Comparison of ENCODE assay signal across 8 mouse cellular contexts in the genomic region with DNA sequence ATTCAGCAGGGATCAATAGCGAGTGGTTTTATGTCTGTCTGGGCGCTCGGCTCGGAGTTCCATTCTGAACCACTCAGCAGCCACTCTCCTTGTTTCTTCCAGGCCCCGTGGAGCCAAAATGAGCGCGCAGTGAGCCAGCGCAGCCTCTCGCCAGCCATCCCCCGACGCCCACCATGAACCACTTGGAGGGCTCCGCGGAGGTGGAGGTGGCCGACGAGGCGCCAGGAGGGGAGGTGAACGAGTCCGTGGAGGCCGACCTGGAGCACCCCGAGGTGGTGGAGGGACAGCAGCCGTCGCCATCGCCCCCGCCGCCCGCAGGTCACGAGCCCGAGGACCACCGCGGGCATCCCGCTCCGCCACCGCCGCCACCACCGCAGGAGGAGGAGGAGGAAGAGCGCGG.
A peak's percentile ranks its signal among the peaks of the same experiment; 100 is the strongest.
DNase-seq lines count a peak whose midpoint lies in the region; ATAC-seq and TF ChIP-seq lines count a peak whose summit lies in the region.

No protein-coding gene starts in this region.

- ATAC-seq in lung, embryonic 15.5 days (ENCODE audit: borderline replicate concordance, extremely low read depth, low FRiP score, low TSS enrichment), result peak; percentile 28; the same call in 1 of the 2 replicates
- ATAC-seq in limb, embryonic 14.5 days (ENCODE audit: low FRiP score, low read depth), result no peak

- H3K9me3 ChIP-seq in lung, embryonic 15.5 days, result no peaks in the 10 kb centered on the region
- no peaks in the 10 kb centered on the region for H3K9me3 ChIP-seq in limb, embryonic 14.5 days (ENCODE audit: control insufficient read depth, low read length)

- TF ChIP-seq CTCF in testis, adult 2 months (IDR thresholded peaks at IDR 0.05; ENCODE audit: control insufficient read depth, insufficient read depth, insufficient replicate concordance, low read depth, low read length), result no peak
- TF ChIP-seq CTCF in cerebellum, adult 2 months (IDR thresholded peaks at IDR 0.05; ENCODE audit: borderline replicate concordance, insufficient read depth, low read depth, low read length), result no peak

- peak overlapping the region; percentile 43 for H3K4me3 ChIP-seq in lung, embryonic 15.5 days
- H3K4me3 ChIP-seq in limb, embryonic 14.5 days (replicated peaks; ENCODE audit: low read length), result peak overlapping the region; percentile 43
- H3K4me3 ChIP-seq in testis, adult 2 months (ENCODE audit: control insufficient read depth, low read depth, low read length), result peak overlapping the region; percentile 82
- H3K4me3 ChIP-seq in cerebellum, adult 2 months (replicated peaks; ENCODE audit: insufficient read depth, low read depth, low read length), result no peak overlapping the region

- H3K36me3 ChIP-seq in lung, embryonic 15.5 days, result no peaks in the 10 kb centered on the region
- H3K36me3 ChIP-seq in limb, embryonic 14.5 days (ENCODE audit: control insufficient read depth, insufficient read depth, low read length), result no peaks in the 10 kb centered on the region
- H3K36me3 ChIP-seq in testis, adult 2 months (ENCODE audit: control insufficient read depth, insufficient read depth, low read length), result no peaks in the 10 kb centered on the region; the same call in 1 of the 2 replicates

- no peak overlapping the region for H3K27ac ChIP-seq in lung, embryonic 15.5 days
- no peak overlapping the region for H3K27ac ChIP-seq in limb, embryonic 14.5 days (replicated peaks; ENCODE audit: low read depth, low read length)
- peak overlapping the region; percentile 84 for H3K27ac ChIP-seq in testis, adult 2 months (ENCODE audit: control insufficient read depth, insufficient read depth, low read depth, low read length)
- H3K27ac ChIP-seq in cerebellum, adult 2 months (ENCODE audit: insufficient read depth, low read length), result no peak overlapping the region

- peak; percentile 44 to 51 for DNase-seq in cerebellum, postnatal 10 days
- DNase-seq in cerebellum, adult 9-10 months, result no peak
- no peak for DNase-seq in lung, postnatal 36 days
- no peak for DNase-seq in limb, embryonic 14.5 days (ENCODE audit: low spot score)
- DNase-seq in cerebellum, adult 2 months, result no peak
- no peak for DNase-seq in T-cell, adult 2 months (ENCODE audit: low spot score)

- peaks cover 11% of the 10 kb centered on the region; the same call in 1 of the 2 replicates for H3K4me1 ChIP-seq in lung, embryonic 15.5 days
- H3K4me1 ChIP-seq in limb, embryonic 14.5 days (ENCODE audit: control insufficient read depth, insufficient read depth, low read length), result no peaks in the 10 kb centered on the region
- peaks cover 21% of the 10 kb centered on the region for H3K4me1 ChIP-seq in testis, adult 2 months (ENCODE audit: control insufficient read depth, insufficient read depth, low read length)
- peaks cover 12% of the 10 kb centered on the region; the same call in 1 of the 2 replicates for H3K4me1 ChIP-seq in cerebellum, adult 2 months (ENCODE audit: control insufficient read depth, insufficient read depth, low read length)

- no peak overlapping the region for H3K9ac ChIP-seq in lung, embryonic 15.5 days
- 0 out of 2 replicates have a peak overlapping the region, but pooled peaks have one; percentile 31 for H3K9ac ChIP-seq in limb, embryonic 14.5 days (ENCODE audit: low read depth, low read length, severe bottlenecking)

- WGBS in lung, embryonic 15.5 days, result 25% methylated on average over 37 of the region's 37 CpGs
- WGBS in limb, embryonic 14.5 days, result 36% methylated on average over 17 of the region's 37 CpGs
- 73% methylated on average over 37 of the region's 37 CpGs for whole genome bisulfite sequencing in cerebellum, adult 2 months

- peak overlapping the region; percentile 76 for H3K4me2 ChIP-seq in lung, embryonic 15.5 days
- peak overlapping the region; percentile 61 for H3K4me2 ChIP-seq in limb, embryonic 14.5 days (replicated peaks; ENCODE audit: low read depth, low read length, severe bottlenecking)

- no peak for TF ChIP-seq POLR2A in limb, embryonic 14.5 days (IDR thresholded peaks at IDR 0.05; ENCODE audit: borderline replicate concordance, extremely low read depth, insufficient read depth, insufficient read length)
- TF ChIP-seq POLR2A in testis, adult 2 months (IDR thresholded peaks at IDR 0.05; ENCODE audit: control insufficient read depth, low read depth, low read length), result no peak
- no peak for TF ChIP-seq POLR2A in cerebellum, adult 2 months (IDR thresholded peaks at IDR 0.05; ENCODE audit: borderline replicate concordance, insufficient read depth, low read length)

- H3K27me3 ChIP-seq in lung, embryonic 15.5 days, result peaks cover 49% of the 10 kb centered on the region
- H3K27me3 ChIP-seq in limb, embryonic 14.5 days (ENCODE audit: control insufficient read depth, insufficient read depth, low read length), result peaks cover 40% of the 10 kb centered on the region
- no peaks in the 10 kb centered on the region for H3K27me3 ChIP-seq in testis, adult 2 months (ENCODE audit: control insufficient read depth, insufficient read depth, low read length)
- H3K27me3 ChIP-seq in cerebellum, adult 2 months (ENCODE audit: control insufficient read depth, insufficient read depth, low read length), result no peaks in the 10 kb centered on the region

Comparison
In these comparisons a context has a peak if more than half of its experiments do, and no peak if none do; other contexts are left out.
1. DNase-seq: peak in cerebellum, postnatal 10 days (2 of 2); none in cerebellum, adult 9-10 months (single experiment), lung, postnatal 36 days (single experiment), limb, embryonic 14.5 days (single experiment), cerebellum, adult 2 months (0 of 2) and T-cell, adult 2 months (single experiment).